Mouse (Mus musculus) brain, embryonic 14.5 days (tissue): Measurements from ENCODE around the gene Cfap61. TPM values are rescaled to one million over a fixed set of nuclear protein-coding genes. Genes with fewer than 3 reads are reported as not detected.
A peak's percentile ranks its signal among the peaks of the same experiment; 100 is the strongest.

Experiments used
- DNase-seq: peaks from one replicate; pipeline ENCODE4 v3.0.0-alpha.2; 2011; ENCODE audit warnings: low read depth
- CTCF ChIP-seq: fragments of 200-500 bp; IDR thresholded peaks from 2 replicates; pipeline ENCODE4 v1.5.1; 2012; ENCODE audit warnings: inconsistent platforms, mild to moderate bottlenecking, moderate library complexity, borderline replicate concordance; ENCODE audit not compliant: insufficient read depth, insufficient read length; ENCODE audit errors: extremely low read depth
- POLR2A ChIP-seq: fragments of 200-500 bp; IDR thresholded peaks from 2 replicates; pipeline ENCODE4 v1.6.1; 2012; ENCODE audit warnings: mild to moderate bottlenecking, inconsistent platforms, borderline replicate concordance; ENCODE audit not compliant: poor library complexity, insufficient read depth, insufficient read length, severe bottlenecking; ENCODE audit errors: extremely low read depth
- polyA plus RNA-seq: library from polyadenylated mRNA; depleted of rRNA; stranded (reverse); fragments of >200 nt; gene quantifications from 2 replicates; pipeline ENCODE4 v1.2.3, GENCODE M21; 2012

Cfap61 gene
- polyA plus RNA-seq, 1 experiment = 2.9 TPM

DNA sequence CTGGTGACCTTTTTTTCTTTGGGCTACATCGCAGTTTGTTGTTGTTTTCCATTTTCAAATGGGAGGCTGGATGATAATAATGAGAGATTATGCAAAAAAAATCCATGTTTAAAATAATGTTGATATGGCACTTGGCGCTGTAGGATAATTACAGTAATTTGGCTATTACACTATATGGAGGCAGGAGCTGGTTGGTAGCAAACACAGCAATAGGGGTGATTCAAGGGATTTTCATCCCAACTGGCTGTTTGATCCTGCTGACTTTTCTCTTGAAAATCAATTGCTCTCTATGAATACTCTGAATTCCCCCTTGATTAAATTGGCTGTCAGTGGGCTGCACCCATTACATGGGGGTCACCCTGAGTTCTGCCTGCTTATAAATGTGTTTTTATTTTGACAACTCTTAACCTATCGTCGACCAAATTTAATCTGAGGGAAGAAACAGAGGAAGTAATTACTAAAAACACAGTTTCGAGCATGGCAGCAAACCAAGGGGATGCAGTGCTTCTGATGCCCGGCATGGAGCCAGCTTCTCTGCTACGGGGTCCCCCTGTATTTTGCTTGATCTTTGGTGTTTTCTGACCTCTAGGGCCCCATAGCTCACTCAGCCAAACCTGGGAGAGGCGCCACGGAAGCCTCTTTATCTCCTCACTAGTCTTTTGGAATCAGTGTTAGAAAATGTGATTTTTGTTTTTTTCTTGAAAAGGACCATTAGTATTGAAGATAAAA lies 47.9 kb downstream of the Cfap61 start:
- peak; percentile 72 for DNase-seq
- TF ChIP-seq POLR2A = no peak
- no peak for TF ChIP-seq CTCF

GRCm38 (mm10) chr2:145987757-145988156 lies 53.2 kb downstream of the Cfap61 start:
- no peak for DNase-seq
- no peak for TF ChIP-seq POLR2A
- TF ChIP-seq CTCF = no peak

GRCm38 (mm10) chr2:145990446-145990845 lies 55.9 kb downstream of the Cfap61 start:
- DNase-seq = peak; percentile 41
- no peak for TF ChIP-seq CTCF
- TF ChIP-seq POLR2A = no peak

DNA sequence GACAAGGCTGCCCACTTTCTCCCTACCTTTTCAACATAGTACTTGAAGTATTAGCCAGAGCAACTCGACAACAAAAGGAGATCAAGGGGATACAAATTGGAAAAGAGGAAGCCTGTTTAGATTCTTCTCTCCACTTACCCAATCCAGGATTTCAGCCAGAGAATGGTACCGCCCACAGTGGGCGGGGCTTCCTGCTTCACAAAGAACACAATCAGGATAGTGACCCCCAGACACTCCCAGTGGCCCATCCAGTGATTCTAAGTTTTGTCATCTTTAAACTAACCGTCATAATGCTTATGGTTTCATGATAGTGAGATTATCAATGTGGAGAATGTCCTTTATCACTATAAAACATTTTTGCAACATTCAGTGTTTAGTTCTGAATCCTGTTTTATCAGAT lies 61.9 kb downstream of the Cfap61 start:
- TF ChIP-seq POLR2A (no peak), CTCF (no peak)
- DNase-seq = no peak

DNA sequence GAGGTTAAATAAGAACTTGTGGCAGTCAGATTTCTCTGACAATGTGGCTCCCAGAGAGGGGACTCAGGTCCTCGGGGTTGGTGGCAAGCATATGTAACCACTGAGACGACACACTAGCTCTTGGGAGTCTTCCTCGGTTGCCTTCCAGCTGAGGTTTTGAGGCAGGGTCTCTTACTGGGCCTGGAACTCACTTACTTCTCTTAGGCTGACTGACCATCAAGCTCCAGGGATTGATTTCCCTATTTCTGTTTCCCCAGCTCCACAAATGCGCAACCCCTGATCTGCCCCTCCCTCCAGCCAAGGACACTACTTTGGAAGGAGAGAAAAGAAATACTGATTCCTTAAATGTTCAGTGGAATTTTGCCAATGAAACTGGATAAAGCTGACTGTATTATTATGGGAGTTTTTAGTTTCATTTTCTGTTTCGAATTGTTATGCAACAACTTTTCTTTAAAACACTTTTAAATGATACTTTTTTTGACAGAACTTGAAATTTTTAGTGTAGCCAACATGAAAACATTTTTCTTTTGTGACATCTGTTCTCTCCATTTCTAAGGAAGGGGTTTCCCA lies 63.5 kb downstream of the Cfap61 start:
- DNase-seq = no peak
- no peak for TF ChIP-seq CTCF

- no peak for TF ChIP-seq CTCF
- TF ChIP-seq POLR2A = no peak
- DNase-seq = no peak
Measured at GRCm38 (mm10) chr2:146008801-146009200, 74.2 kb downstream of the Cfap61 start.

DNA sequence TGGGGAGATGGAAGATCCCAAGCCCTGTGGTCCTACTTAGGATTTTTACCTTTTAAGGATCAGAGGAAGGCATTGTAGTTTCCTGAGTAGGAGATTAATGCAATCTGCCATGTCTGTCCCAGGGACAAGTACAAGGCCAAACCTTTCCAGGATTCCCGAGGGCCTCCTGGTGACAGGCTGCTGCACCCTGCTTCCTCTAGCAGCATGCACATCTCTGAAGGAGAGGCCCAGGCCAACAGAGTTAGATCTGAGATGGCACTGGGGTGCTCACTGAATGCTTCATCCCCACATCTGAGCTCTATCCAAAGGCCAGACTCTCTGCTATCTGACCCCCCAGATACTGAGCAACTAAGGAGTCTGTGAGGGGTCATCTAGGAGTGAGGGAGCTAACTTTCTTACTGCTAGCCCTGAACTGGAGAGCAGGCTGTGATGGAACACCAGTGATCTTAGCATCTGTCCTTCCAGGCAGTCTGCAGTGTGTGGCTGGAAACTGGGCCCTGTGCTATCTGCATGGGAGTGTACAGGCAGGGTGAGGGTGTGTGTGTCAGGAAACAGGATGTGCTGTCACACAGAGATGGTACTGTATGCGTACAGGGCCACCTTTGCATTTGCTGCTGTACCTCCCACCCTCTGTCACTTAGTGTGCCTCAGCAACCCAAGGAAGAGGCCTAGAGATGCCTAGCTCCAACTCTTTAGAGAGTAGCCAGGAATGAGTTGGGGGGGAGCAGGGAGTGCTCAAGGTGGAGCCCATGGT lies 75.2 kb downstream of the Cfap61 start:
- TF ChIP-seq CTCF (no peak), POLR2A (no peak)
- no peak for DNase-seq

DNA sequence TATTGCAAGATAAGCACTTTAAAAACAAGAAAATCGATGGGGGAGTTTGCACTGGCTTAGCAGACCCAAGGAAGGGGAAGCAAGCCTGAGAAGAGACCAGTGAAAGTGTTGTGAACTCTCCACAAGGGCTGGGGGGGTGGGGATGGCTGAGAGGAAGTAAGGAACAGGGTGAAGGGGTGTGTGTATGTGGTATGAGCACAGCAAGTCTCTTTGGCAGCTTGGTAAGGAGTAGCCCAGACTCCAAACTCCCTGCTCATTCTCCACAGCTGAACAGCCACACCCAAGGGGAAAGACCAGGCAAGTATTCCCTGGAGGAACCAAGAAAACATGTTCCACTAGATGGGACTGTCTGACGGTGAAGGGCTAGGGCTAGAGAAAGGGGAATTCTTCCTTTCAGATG lies 76.2 kb downstream of the Cfap61 start:
- DNase-seq = no peak
- TF ChIP-seq POLR2A (no peak), CTCF (no peak)

- TF ChIP-seq POLR2A (no peak), CTCF (no peak)
- DNase-seq = peak; percentile 91
Measured at GRCm38 (mm10) chr2:146015341-146016186, 81.0 kb downstream of the Cfap61 start.

- DNase-seq = no peak
- TF ChIP-seq POLR2A (no peak), CTCF (no peak)
Measured at GRCm38 (mm10) chr2:146022846-146023245, 88.3 kb downstream of the Cfap61 start.

DNA sequence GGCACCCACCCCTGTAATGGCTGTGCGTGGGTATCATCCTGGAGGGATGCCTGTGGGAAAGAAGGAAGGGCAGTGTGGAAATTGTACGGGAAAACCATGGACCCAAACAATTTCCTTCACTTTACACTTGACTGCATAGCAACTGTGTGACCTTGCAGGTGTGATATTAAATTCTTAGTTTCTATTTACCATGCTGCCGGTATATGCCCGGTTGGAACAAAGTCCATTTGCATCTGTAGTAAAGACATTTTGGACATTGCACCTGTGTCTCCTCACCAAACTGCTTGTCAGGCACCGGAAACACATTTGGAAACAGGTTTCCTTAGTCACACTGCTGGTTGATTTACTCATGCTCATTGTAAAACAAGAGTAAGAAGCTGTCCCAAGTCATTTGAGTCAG lies 109.1 kb downstream of the Cfap61 start:
- TF ChIP-seq CTCF = no peak
- no peak for TF ChIP-seq POLR2A
- DNase-seq = no peak
